Mouse (Mus musculus) large intestine, adult 2 months (tissue): ENCODE results near the gene Cobl. TPM values are rescaled to one million over a fixed set of nuclear protein-coding genes. Genes with fewer than 3 reads are reported as not detected.
A peak's percentile ranks its signal among the peaks of the same experiment; 100 is the strongest.

ENCODE experiments used
- DNase-seq: peaks from one replicate; pipeline ENCODE4 v3.0.0-alpha.2; 2012; ENCODE audit warnings: low read depth, low spot score
- WGBS: fragments of 180-500 bp; shearing (Covaris S2); methylation state at CpG from one replicate; pipeline ENCODE4 v1.1.7; 2018; 5-methylcytosine and 5-hydroxymethylcytosine counted together
- polyA plus RNA-seq: library from polyadenylated mRNA; depleted of rRNA; stranded (reverse); fragments of >200 nt; gene quantifications from 2 replicates; pipeline ENCODE4 v1.2.3, GENCODE M21; 2012

Cobl gene
- polyA plus RNA-seq, 1 experiment: 23.5 TPM

GRCm38 (mm10) chr11:12234876-12235275 is 229.9 kb downstream of the Cobl start:
- no peak for DNase-seq
- 39% methylated on average over 4 of the region's 4 CpGs for WGBS

DNA sequence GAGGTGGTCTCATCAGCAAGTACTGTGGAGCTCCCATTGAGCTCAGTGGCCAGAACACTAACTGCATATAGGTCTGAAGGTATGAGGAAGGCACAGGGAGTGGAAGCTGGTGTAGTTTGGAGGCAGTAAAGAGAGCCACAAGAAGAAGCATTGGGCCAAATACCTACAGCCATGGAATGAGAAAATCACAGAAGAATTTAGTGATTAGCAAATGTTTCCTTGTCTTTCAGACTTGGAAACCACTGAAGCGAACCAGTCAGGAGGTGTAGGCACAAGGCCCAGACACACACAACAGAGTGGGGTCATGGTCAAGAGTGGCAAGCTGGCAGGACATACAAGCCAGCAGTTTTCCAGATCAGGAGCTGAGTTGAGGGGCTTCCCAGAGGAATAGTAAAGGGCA is 230.6 kb downstream of the Cobl start:
- 87% methylated on average over 1 of the region's 1 CpGs for WGBS
- DNase-seq: no peak

- no peak for DNase-seq
- WGBS: 72% methylated on average over 3 of the region's 3 CpGs
These were observed 232.0 kb downstream of the Cobl start for GRCm38 (mm10) chr11:12232743-12233125.

GRCm38 (mm10) chr11:12232041-12232742 is 232.6 kb downstream of the Cobl start:
- peak; percentile 31 for DNase-seq
- WGBS: 42% methylated on average over 10 of the region's 10 CpGs

DNA sequence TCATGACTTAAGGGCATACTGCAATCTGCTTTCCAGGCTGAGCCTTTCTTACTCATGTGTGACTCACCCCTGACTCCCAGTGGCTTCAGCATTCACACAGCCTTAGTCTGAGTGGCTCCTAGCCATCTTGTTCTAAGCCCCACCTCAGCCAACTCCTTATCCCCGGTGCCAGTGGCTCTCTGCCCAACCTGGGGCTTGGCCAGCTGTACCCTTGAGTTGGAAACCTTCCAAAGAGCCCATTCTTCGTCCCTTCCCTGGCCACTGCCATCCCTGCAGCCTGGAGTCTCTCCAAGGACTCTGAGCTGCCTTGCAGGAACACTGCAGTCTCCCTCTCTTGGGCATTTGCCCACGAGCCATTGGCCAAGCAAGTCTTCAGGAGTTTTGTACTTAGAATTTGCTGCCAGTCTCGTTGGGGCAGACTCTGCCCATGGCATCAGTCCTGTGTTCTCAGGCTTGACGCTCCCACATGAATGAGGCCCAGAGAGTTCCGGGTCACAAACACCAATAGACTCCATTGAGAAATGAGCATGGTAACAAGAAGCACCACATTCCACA is 233.2 kb downstream of the Cobl start:
- WGBS: 17% methylated on average over 6 of the region's 6 CpGs
- DNase-seq: no peak

GRCm38 (mm10) chr11:12229411-12229810 is 235.3 kb downstream of the Cobl start:
- DNase-seq: no peak
- WGBS: 65% methylated on average over 7 of the region's 7 CpGs

DNA sequence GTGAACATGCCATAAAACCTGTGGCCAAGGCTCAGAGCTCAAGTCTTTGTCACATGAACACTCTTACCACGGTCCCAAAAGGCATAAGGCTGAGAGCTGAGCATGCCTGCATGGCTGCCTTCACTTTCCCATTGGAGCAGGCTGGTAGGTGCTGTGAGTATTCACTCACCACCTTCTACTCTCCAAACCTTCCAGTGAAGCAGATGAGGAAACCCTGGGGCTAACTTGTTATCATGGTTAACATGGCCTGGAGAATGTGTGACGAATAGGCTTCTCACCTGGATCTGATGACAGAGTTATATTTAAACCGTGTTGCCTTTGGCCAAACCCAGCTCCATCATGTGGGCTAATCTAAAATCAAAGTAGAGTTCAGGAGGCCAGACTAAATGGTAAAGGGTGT is 237.4 kb downstream of the Cobl start:
- no peak for DNase-seq
- 87% methylated on average over 3 of the region's 3 CpGs for WGBS

DNA sequence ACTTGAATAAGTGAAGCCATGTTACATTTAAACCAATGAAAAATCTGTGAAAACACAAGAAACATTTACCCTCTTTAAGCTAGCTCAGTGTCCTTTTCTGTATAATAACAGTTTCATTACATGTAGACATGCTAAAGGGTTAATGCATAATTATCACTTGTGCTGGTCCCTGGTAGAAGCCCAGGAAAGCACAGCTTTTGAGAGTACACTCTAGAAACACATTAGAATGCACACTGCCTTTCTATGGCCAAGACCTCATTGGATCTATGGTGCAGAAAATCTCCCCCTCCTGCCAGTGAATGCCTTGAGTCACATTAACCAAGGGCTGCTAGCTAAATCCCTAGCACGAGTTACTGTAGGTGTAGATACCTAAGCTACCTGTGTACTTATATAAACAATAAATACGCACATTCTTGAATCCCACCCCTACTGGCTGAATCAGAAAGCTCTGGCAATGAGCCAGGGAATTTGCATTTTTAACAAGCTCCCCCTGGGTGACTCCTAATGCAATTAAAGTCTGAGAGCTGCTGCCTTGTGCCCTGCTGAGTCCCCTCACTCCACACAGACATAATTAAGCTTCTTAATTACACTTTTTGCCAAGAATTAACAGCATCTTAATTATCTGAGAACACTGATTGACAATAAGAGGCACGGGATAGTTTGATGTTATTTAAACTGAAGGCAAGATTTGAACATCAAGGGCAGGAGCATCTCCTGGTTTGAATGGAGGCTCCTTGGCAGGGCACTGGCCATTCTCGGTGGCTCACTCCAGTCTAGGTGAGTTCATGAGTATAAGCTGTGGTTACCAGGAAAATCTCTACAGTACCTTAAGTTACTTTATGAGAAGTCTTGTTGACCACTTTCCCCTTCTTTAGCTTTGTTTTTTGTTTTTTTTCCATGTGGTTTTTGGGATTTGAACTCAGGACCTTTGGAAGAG is 244.9 kb downstream of the Cobl start:
- no peak for DNase-seq
- 45% methylated on average over 4 of the region's 4 CpGs for WGBS

DNA sequence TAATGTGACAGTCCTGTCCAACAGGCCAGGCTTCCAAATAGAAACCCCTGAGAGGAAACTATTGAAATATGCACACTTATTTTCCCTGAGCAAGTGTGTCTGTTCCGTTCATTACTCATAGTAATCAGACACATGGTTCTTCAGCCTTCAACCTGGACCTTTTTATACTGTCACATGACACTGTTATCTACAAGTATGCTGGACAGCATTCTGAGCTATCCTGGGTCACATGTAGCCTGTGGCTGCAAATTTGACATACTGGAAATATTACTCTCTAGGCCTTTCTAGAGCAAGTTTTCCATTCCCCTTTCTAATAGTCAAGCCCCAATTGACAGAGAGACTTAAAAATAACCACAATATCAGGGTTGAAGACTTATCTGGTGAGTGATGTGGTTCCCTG is 247.9 kb downstream of the Cobl start:
- no peak for DNase-seq

GRCm38 (mm10) chr11:12215582-12215981 is 249.2 kb downstream of the Cobl start:
- 78% methylated on average over 1 of the region's 1 CpGs for WGBS
- no peak for DNase-seq

More for the DNA sequence above, 247.9 kb downstream of the Cobl start:
- 86% methylated on average over 1 of the region's 1 CpGs for WGBS

DNA sequence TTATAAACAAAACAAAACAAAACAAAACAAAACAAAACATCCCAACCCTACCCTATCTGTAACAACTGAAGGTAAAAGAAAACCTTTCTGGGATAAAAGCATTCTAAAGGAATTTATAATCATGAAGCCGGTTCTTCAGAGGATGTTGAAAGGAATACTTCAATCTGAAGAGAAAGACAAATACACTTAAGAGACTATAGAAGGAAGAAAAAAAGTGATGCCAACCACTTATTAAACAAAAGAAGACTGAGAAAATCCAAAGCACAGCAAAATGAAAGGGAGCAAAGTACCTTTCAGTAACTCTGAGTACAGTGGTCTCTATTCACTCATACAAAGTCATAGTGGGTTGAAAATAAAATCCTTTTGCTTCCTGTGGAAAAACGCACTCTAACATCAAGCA is 256.2 kb downstream of the Cobl start:
- no peak for DNase-seq
- WGBS: 75% methylated on average over 2 of the region's 2 CpGs

GRCm38 (mm10) chr11:12205201-12206161 is 259.3 kb downstream of the Cobl start:
- 38% methylated on average over 6 of the region's 6 CpGs for WGBS
- DNase-seq: no peak

GRCm38 (mm10) chr11:12199441-12199840 is 265.3 kb downstream of the Cobl start:
- WGBS: 85% methylated on average over 4 of the region's 4 CpGs

DNA sequence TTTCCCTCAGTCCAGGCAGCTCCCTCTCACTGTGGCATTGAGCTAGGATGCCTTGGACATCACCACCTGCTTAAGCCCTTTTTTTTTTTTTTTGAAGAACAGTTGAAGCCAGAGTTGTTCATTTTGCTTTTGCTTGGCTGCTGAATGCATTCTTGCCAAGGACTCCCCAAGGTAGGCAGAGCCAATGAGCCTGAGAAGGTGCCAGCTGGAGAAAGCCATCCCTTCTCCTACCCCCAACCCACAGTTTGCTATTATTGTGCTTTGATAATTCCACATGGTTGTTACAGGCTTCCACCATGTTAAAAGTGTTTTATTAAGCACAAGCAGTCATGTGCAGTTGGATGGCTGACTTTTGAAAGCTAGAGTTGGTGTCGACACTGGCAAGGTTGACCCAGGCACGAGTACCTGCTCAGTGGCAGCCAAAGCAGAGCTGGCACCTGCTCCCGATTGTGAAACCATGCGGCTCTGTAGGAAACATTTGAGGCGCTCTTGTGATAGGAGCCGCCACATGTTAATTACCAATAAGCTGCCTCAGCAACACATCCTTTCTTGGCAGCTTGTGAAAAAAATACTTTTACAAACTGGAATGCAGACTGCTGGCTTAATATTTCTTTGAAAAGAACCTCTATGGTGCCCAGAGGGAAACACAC is 265.9 kb downstream of the Cobl start:
- no peak for DNase-seq
- WGBS: 81% methylated on average over 6 of the region's 6 CpGs

More at GRCm38 (mm10) chr11:12199441-12199840, 265.3 kb downstream of the Cobl start:
- DNase-seq: no peak

- 32% methylated on average over 2 of the region's 2 CpGs for WGBS
- DNase-seq: no peak
These were observed 266.7 kb downstream of the Cobl start for GRCm38 (mm10) chr11:12198017-12198416.

DNA sequence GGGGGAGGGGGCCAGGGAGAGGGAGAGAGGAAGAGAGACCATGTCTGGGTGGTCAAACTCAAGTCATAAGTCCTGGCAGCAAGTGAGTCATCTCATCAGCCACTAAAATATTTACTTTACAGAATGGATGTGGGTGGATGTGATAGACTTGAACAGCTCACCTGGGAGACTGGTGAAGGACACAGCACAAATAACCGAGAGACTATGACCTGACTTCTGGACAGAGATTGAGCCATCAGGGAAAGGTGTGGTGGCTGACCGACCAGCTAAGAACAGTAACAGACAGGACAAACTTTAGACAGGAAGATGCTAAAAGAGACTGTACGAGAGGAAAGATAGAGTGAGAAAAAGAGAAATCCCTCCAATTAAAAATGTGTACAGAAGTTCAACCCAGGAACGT is 267.2 kb downstream of the Cobl start:
- DNase-seq: no peak
- WGBS: 35% methylated on average over 4 of the region's 4 CpGs

DNA sequence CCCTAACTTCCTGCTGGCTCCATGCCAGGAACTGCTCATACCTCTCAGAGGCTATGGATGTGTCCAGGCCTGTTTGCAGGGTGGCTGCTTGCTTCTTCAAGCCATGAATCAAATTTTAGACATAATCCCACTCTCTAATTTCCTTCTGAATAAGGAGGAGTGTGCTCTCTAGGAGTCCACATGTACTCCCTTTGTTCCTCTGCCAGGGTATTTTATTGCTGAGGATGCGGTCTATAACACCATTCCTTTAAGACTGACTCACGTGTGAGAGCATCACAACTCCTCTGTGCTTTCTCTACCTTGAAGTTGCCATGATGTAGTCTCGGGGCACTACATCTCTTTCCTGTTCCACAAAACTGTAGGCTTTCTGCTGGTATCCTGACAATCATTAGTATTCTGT is 269.4 kb downstream of the Cobl start:
- WGBS: 56% methylated on average over 3 of the region's 3 CpGs
- no peak for DNase-seq

- 39% methylated on average over 4 of the region's 4 CpGs for WGBS
- DNase-seq: no peak
These were observed 271.4 kb downstream of the Cobl start for GRCm38 (mm10) chr11:12193369-12193768.

GRCm38 (mm10) chr11:12191386-12191785 is 273.4 kb downstream of the Cobl start:
- DNase-seq: no peak
- WGBS: 62% methylated on average over 2 of the region's 2 CpGs
